Mouse (Mus musculus) megakaryocyte, embryonic 14.5 days (primary cell): ENCODE results near the gene Gm20894. TPM values are rescaled to one million over a fixed set of nuclear protein-coding genes. Genes with fewer than 3 reads are reported as not detected.
"Not testable (repeated sequence)": the region's sequence is repeated elsewhere in the genome, so short reads cannot be mapped to it uniquely, and the experiment has no call there.

Experiments
- H3K27me3 ChIP-seq: replicated peaks from 2 replicates; pipeline ENCODE3; 2012; ENCODE audit warnings: inconsistent platforms
- H3K36me3 ChIP-seq: replicated peaks from 2 replicates; pipeline ENCODE3; 2012; ENCODE audit warnings: low read length, inconsistent platforms, mixed read lengths
- H3K4me1 ChIP-seq: 2 replicates; pipeline ENCODE4 v1.6.1; 2012; ENCODE audit warnings: inconsistent platforms
- H3K4me3 ChIP-seq: replicated peaks from 2 replicates; pipeline ENCODE3; 2012; ENCODE audit warnings: moderate library complexity, mild to moderate bottlenecking, inconsistent platforms
- H3K9me3 ChIP-seq: 2 replicates; pipeline ENCODE4 v1.6.1; 2012; ENCODE audit warnings: inconsistent platforms
- polyA plus RNA-seq: library from polyadenylated mRNA; stranded (reverse); fragments of >175 nt; gene quantifications from 2 replicates; pipeline ENCODE4 v1.2.3, GENCODE M21; 2012; ENCODE audit warnings: low replicate concordance; ENCODE audit not compliant: insufficient read depth

Gene Gm20894
- not detected in 2 replicates for polyA plus RNA-seq

GRCm38 (mm10) chrY:28271412-28271811 lies at the start of gene Gm20894:
TSS of gene Gm20894 (minus strand) at chrY:28271512.
- H3K27me3 ChIP-seq, H3K4me1 ChIP-seq, H3K36me3 ChIP-seq, H3K9me3 ChIP-seq, H3K4me3 ChIP-seq: not testable (repeated sequence)
